Mouse (Mus musculus) liver, adult 2 months (tissue): Measurements from ENCODE around the gene Slc16a10. TPM values are rescaled to one million over a fixed set of nuclear protein-coding genes. Genes with fewer than 3 reads are reported as not detected.

Experiments
- DNase-seq: peaks from one replicate; pipeline ENCODE4 v3.0.0-alpha.2; 2011; ENCODE audit warnings: low read depth, low spot score; ENCODE audit errors: extremely low read depth
- H3K27ac ChIP-seq: fragments of 200-500 bp; replicated peaks from 2 replicates; pipeline ENCODE4 v1.5.1; 2012; ENCODE audit warnings: low read depth, mild to moderate bottlenecking, control low read depth, inconsistent platforms, low read length; ENCODE audit not compliant: insufficient read depth
- H3K27me3 ChIP-seq: fragments of 200-500 bp; 2 replicates; pipeline ENCODE4 v1.6.1; 2012; ENCODE audit warnings: mild to moderate bottlenecking, moderate library complexity, low read length, inconsistent platforms; ENCODE audit not compliant: control insufficient read depth, insufficient read depth
- H3K36me3 ChIP-seq: fragments of 200-500 bp; 2 replicates; pipeline ENCODE4 v1.6.1; 2012; ENCODE audit warnings: low read length, inconsistent platforms; ENCODE audit not compliant: control insufficient read depth, insufficient read depth
- H3K4me1 ChIP-seq: fragments of 200-500 bp; 2 replicates; pipeline ENCODE4 v1.6.1; 2011; ENCODE audit warnings: low read length; ENCODE audit not compliant: control insufficient read depth, insufficient read depth
- H3K4me3 ChIP-seq: fragments of 200-500 bp; 2 replicates; pipeline ENCODE4 v1.5.1; 2011; ENCODE audit warnings: low read depth, mild to moderate bottlenecking, control low read depth, low read length, moderate library complexity; ENCODE audit not compliant: insufficient read depth
- H3K79me2 ChIP-seq: fragments of 200-500 bp; 2 replicates; pipeline ENCODE4 v1.6.1; 2012; ENCODE audit warnings: inconsistent platforms, mild to moderate bottlenecking, low read length, moderate library complexity; ENCODE audit not compliant: control insufficient read depth, insufficient read depth
- H3K9ac ChIP-seq: fragments of 200-500 bp; 2 replicates; pipeline ENCODE4 v1.6.1; 2012; ENCODE audit warnings: low read depth, mild to moderate bottlenecking, control low read depth, inconsistent platforms, low read length
- CTCF ChIP-seq: fragments of 200-500 bp; IDR thresholded peaks from 2 replicates; pipeline ENCODE4 v1.5.1; 2011; ENCODE audit warnings: low read depth, low read length, control low read depth
- POLR2A ChIP-seq: fragments of 200-500 bp; IDR thresholded peaks from 2 replicates; pipeline ENCODE4 v1.6.1; 2011; ENCODE audit warnings: low read length, control low read depth; ENCODE audit not compliant: insufficient read depth; ENCODE audit errors: extremely low read depth
- WGBS: fragments of 180-500 bp; shearing (Covaris S2); methylation state at CpG from one replicate; pipeline ENCODE4 v1.1.7; 2018; 5-methylcytosine and 5-hydroxymethylcytosine counted together
- polyA plus RNA-seq: library from polyadenylated mRNA; depleted of rRNA; stranded (reverse); fragments of >200 nt; gene quantifications from 2 replicates; pipeline ENCODE4 v1.2.3, GENCODE M21; 2012
- total RNA-seq: library from RNA; depleted of rRNA; stranded (reverse); fragments of >200 nt; gene quantifications from 2 replicates; pipeline ENCODE4 v1.2.3, GENCODE M21; 2014

Slc16a10 gene
- total and polyA plus RNA-seq, 2 experiments, result 61.4 to 76.0 TPM

GRCm38 (mm10) chr10:40185956-40186355 lies 43.9 kb upstream of the Slc16a10 start:
- H3K79me2 ChIP-seq, result no peaks in the 10 kb centered on the region
- no peak overlapping the region for H3K9ac ChIP-seq
- H3K27ac ChIP-seq, result no peak overlapping the region
- H3K36me3 ChIP-seq, result no peaks in the 10 kb centered on the region
- no peaks in the 10 kb centered on the region for H3K27me3 ChIP-seq
- peaks cover 13% of the 10 kb centered on the region for H3K4me1 ChIP-seq
- DNase-seq, result no peak
- no peak overlapping the region for H3K4me3 ChIP-seq
- TF ChIP-seq CTCF (no peak), POLR2A (no peak)

- TF ChIP-seq CTCF, result no peak
- no peak for TF ChIP-seq POLR2A
- 63% methylated on average over 2 of the region's 2 CpGs for WGBS
These were observed 38.0 kb upstream of the Slc16a10 start for GRCm38 (mm10) chr10:40180011-40180410.

GRCm38 (mm10) chr10:40179142-40179541 lies 37.1 kb upstream of the Slc16a10 start:
- Histone ChIP-seq H3K27me3 (no peaks in the 10 kb centered on the region), H3K36me3 (no peaks in the 10 kb centered on the region), H3K9ac (no peak overlapping the region), H3K4me1 (peaks cover 6% of the 10 kb centered on the region; the same call in 1 of the 2 replicates), H3K4me3 (no peak overlapping the region), H3K79me2 (no peaks in the 10 kb centered on the region), H3K27ac (no peak overlapping the region)
- 94% methylated on average over 5 of the region's 5 CpGs for WGBS
- DNase-seq, result peak; percentile 46
- TF ChIP-seq CTCF (peak; percentile 13; the same call in 1 of the 2 replicates), POLR2A (no peak)

More at GRCm38 (mm10) chr10:40180011-40180410, 38.0 kb upstream of the Slc16a10 start:
- no peaks in the 10 kb centered on the region for H3K36me3 ChIP-seq
- H3K27ac ChIP-seq, result no peak overlapping the region
- no peak overlapping the region for H3K4me3 ChIP-seq
- peaks cover 6% of the 10 kb centered on the region; the same call in 1 of the 2 replicates for H3K4me1 ChIP-seq
- no peaks in the 10 kb centered on the region for H3K79me2 ChIP-seq
- DNase-seq, result no peak
- no peak overlapping the region for H3K9ac ChIP-seq
- H3K27me3 ChIP-seq, result no peaks in the 10 kb centered on the region

GRCm38 (mm10) chr10:40177323-40177962 lies 35.4 kb upstream of the Slc16a10 start:
- TF ChIP-seq POLR2A (no peak), CTCF (no peak)
- H3K4me1 ChIP-seq, result peaks cover 6% of the 10 kb centered on the region; the same call in 1 of the 2 replicates
- H3K27ac ChIP-seq, result peak overlapping the region; percentile 74
- H3K4me3 ChIP-seq, result peak overlapping the region; percentile 48
- peak; percentile 94 for DNase-seq
- 8% methylated on average over 6 of the region's 6 CpGs for WGBS
- H3K36me3 ChIP-seq, result no peaks in the 10 kb centered on the region
- H3K9ac ChIP-seq, result peak overlapping the region; percentile 75
- H3K79me2 ChIP-seq, result no peaks in the 10 kb centered on the region
- no peaks in the 10 kb centered on the region for H3K27me3 ChIP-seq

- H3K4me3 ChIP-seq, result no peak overlapping the region
- no peaks in the 10 kb centered on the region for H3K36me3 ChIP-seq
- no peak overlapping the region for H3K27ac ChIP-seq
- H3K9ac ChIP-seq, result no peak overlapping the region
- no peak for DNase-seq
- no peaks in the 10 kb centered on the region for H3K79me2 ChIP-seq
- TF ChIP-seq CTCF, result no peak
- peaks cover 3% of the 10 kb centered on the region; the same call in 1 of the 2 replicates for H3K4me1 ChIP-seq
- no peaks in the 10 kb centered on the region for H3K27me3 ChIP-seq
- WGBS, result 86% methylated on average over 6 of the region's 6 CpGs
These were observed 30.1 kb upstream of the Slc16a10 start for GRCm38 (mm10) chr10:40172136-40172535.

- no peak overlapping the region for H3K4me3 ChIP-seq
- peaks cover 2% of the 10 kb centered on the region; the same call in 1 of the 2 replicates for H3K4me1 ChIP-seq
- TF ChIP-seq POLR2A, result no peak
- H3K36me3 ChIP-seq, result no peaks in the 10 kb centered on the region
- H3K27ac ChIP-seq, result no peak overlapping the region
- H3K79me2 ChIP-seq, result no peaks in the 10 kb centered on the region
- no peak for DNase-seq
- H3K9ac ChIP-seq, result no peak overlapping the region
- 89% methylated on average over 8 of the region's 8 CpGs for WGBS
- no peaks in the 10 kb centered on the region for H3K27me3 ChIP-seq
These were observed 29.2 kb upstream of the Slc16a10 start for GRCm38 (mm10) chr10:40171211-40171610.
